Mouse (Mus musculus) testis, adult 2 months (tissue): Measurements from ENCODE around the gene Plbd2.
A peak's percentile ranks its signal among the peaks of the same experiment; 100 is the strongest.

Experiments
- CTCF ChIP-seq: fragments of 200-500 bp; IDR thresholded peaks from 2 replicates; pipeline ENCODE4 v1.5.1; 2012; ENCODE audit warnings: low read depth, mild to moderate bottlenecking, inconsistent platforms, low read length, moderate library complexity; ENCODE audit not compliant: control insufficient read depth, insufficient read depth, insufficient replicate concordance
- POLR2A ChIP-seq: fragments of 200-500 bp; IDR thresholded peaks from 2 replicates; pipeline ENCODE4 v1.6.1; 2012; ENCODE audit warnings: low read depth, mild to moderate bottlenecking, inconsistent platforms, low read length, moderate library complexity; ENCODE audit not compliant: control insufficient read depth

DNA sequence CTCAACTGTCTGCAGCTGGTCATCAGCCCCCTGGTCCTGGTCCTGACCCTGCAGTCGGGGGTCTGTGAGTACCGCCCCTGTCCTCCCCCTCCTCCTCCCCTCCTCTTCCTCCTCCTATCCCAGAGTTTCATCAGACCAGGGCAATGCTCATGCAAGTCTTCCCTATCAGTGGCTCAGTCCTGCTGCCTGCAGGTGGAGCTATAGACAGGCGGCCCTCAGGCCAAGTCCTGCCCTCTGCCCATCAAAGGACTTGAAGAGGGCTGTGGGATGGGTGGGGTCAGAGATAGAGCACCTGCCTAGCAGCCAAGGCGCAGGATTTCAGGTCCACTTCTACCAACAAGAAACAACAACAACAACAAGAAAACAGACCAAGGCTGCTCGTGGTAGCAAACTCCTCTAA lies 22.3 kb upstream of the Plbd2 start:
- TF ChIP-seq POLR2A (no peak), CTCF (peak; percentile 13; the same call in 1 of the 2 replicates)
